Mouse (Mus musculus) cerebellum, adult 11 months (tissue): ENCODE measurements around the gene 3830406C13Rik.

Experiments
- DNase-seq: peaks from one replicate; pipeline ENCODE4 v3.0.0; 2022

Gene 3830406C13Rik

GRCm38 (mm10) chr14:12343451-12343941 lies 59.5 kb downstream of the 3830406C13Rik start:
- no peak for DNase-seq

- DNase-seq = no peak
Observed at GRCm38 (mm10) chr14:12344061-12344745, 60.2 kb downstream of the 3830406C13Rik start.

GRCm38 (mm10) chr14:12344746-12345240 lies 60.8 kb downstream of the 3830406C13Rik start:
- no peak for DNase-seq

GRCm38 (mm10) chr14:12345241-12345921 lies 61.4 kb downstream of the 3830406C13Rik start:
- no peak for DNase-seq

GRCm38 (mm10) chr14:12346011-12346864 lies 62.3 kb downstream of the 3830406C13Rik start:
- no peak for DNase-seq

- DNase-seq = no peak
Observed at GRCm38 (mm10) chr14:12346865-12347600, 63.1 kb downstream of the 3830406C13Rik start.

- no peak for DNase-seq
Observed at GRCm38 (mm10) chr14:12348089-12348488, 64.1 kb downstream of the 3830406C13Rik start, which contains the start of gene Fezf2. Gene Fezf2, minus strand, starts transcription at chr14:12348189.

- no peak for DNase-seq
Observed at GRCm38 (mm10) chr14:12349334-12350090, 65.5 kb downstream of the 3830406C13Rik start.

GRCm38 (mm10) chr14:12350271-12350916 lies 66.4 kb downstream of the 3830406C13Rik start:
- no peak for DNase-seq
